Mouse (Mus musculus) gastrocnemius, postnatal 10 days (tissue): ENCODE measurements at regions not wholly inside any gene's neighbourhood (a gene's known extent, or its start where the extent isn't known, plus 50 kb on each side); places are given as distances from the start of the nearest gene placed in this dataset.

Experiments used
- DNase-seq: peaks from one replicate; pipeline ENCODE4 v3.0.0; 2021; ENCODE audit warnings: mixed read lengths

DNA sequence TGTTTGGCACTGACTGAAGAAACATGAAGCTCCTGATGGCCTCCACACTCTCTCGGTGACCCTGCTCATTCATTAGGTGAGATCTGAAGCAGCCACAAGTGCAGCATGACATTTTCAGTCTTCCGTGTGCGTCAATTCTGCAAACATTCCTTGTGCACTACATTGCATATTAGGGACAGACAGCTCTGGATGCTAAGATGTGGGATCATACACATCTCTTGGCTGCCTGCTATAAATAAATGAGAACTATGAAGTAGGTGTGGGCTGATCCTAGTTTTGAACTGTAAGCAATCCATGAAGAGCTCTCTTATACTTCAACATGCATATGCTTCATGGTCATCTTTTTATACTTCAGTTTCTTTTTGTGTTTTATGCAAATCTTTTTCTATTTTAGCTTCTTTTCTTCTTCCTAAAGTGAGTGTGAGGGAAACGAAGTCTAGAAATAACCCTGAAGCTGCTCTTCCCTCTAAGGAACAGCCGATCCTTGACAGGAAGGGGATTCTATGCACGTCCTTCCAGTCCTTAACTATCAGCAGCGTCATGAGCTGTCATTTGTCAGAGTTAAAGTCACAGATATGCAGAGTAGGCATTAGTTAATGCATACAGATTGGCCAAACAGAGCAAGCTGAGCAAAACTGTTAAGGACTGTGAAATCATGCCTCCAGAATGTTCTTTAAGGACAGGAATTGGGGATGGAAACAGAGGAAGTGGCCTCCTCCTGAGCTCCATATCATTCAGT is 104.1 kb upstream of the Rnaseh2b start:
- no peak for DNase-seq

GRCm38 (mm10) chr14:62191624-62192023 is 100.8 kb upstream of the Rnaseh2b start:
- DNase-seq = no peak

DNA sequence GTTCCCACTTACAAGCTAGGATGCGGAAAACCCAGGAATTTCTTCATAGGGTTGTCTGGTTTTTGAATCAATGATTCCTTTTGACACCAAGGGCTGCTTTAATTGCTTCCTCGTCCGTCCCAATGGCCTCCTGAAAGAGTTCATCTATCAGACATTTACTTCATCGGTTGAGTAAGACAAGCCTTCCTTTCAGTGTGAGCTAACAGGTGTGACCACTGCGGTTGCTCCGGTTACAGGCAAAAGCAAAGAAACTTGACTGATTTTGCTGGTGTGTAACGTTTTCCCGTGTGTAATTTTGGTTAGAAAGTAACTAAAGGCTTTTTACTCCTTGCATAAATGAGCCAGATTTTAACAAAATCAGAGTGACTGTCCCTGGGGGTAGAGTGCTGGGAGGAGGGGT is 99.6 kb upstream of the Rnaseh2b start:
- no peak for DNase-seq

DNA sequence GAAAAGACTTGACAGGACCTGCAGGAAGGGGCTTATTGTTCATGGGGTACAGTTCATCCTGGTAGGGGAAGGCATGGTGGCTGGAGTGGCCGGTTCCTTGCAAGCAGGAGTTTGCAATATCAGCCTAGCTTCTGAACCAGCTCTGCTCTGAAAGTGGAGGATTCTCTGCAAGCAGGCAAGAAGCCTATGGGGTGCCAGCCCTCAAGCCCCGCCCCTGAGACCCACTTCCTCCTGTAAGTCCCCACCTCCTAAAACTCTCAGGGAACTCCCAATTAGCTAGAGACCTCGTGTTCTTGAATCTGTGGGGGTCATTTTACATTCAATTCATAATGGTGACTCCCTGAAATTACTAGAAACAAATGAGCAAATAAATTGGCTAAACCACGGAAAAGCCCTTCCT is 99.0 kb upstream of the Rnaseh2b start:
- DNase-seq = no peak

GRCm38 (mm10) chr14:62196776-62197175 is 95.6 kb upstream of the Rnaseh2b start:
- DNase-seq = no peak

- DNase-seq = no peak
These were observed 93.8 kb upstream of the Rnaseh2b start for GRCm38 (mm10) chr14:62198476-62199190.

- DNase-seq = no peak
These were observed 77.3 kb upstream of the Rnaseh2b start for GRCm38 (mm10) chr14:62215071-62215470.

GRCm38 (mm10) chr14:62216995-62217394 is 75.4 kb upstream of the Rnaseh2b start:
- DNase-seq = no peak

DNA sequence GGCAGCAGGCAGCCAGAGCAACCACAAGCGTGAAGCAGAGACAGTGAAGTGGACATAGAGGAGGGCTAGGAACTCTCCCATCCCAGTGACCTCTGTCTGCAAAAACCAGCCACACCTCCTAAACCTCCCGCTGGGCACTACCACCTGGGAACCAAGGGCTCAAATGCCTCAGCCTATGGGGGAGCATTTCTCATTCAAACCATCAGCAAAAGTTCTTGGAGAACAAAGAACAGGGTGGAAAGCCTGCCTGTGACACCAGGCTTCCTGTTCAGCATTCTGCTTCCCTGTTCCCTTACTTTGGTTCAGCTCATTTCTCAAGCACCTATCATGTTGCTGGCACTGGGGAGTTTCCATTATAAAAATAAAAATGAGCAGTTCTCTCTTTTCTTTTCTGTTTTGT is 74.4 kb upstream of the Rnaseh2b start:
- no peak for DNase-seq

- no peak for DNase-seq
These were observed 73.7 kb upstream of the Rnaseh2b start for GRCm38 (mm10) chr14:62218716-62219115.

DNA sequence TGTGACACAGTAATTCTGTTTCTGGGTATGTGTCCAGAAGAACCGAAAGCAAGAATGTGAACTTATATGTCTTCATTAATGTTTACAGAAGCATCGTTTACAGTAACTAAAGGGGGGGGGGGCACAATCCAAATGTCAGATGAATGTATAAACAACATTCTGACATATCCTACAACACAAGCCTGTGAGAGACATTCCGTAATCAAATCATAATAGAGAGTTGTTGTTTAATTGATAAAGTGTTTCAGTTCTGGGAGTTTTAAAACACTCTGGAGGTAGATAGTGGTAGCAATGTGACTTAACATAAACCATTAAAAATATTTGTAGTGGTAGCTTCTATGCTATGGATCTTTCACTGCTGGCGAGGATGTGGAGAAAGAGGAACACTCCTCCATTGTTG is 71.6 kb upstream of the Rnaseh2b start:
- no peak for DNase-seq
